In the genomic region with DNA sequence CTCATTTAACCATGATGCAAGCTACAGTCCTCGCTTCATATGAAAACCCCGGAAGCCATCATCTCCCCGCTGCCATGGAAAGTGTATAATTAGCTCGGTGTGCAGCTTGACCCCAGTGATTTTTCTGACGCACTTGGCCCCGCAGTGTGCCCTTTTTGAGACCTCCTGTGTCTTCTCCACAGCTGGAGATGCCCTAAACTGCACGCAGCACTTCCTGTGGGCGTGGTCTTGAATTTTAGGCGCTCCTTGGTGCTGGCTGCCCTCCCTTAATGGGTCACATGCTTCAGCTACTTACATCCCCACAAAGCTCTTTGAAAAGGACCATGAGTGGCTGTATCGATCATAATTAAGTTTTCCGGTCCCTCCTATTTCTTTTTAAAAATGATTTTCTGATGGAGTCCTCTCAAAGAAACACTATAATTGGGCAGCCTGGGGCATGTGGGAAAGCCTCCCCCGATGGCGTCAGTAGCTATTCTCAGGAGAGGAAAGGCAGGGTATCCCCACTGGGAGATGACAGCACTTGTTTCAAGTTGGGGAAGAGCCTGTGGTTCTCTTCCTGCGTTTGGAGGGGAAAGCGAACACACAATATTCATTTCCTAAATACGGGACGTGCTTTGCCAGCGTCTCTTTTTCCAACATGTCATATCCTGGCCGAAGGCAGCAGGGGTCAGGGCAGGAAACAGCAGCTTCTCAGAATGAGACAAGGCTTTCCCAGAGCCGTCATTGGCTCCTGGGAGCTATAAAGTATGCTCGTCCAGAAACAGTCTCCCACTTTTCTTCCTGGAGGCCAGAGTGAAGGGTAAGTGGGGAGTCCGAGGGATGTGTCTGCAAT, we compare ENCODE assay signal across 8 mouse cellular contexts. TPM values are rescaled to one million over a fixed set of nuclear protein-coding genes. Genes with fewer than 3 reads are reported as not detected.
DNase-seq lines count a peak whose midpoint lies in the region; ATAC-seq and TF ChIP-seq lines count a peak whose summit lies in the region.

Gene Apold1 (plus strand): TSS at position 488 of the 832 bp plus-strand sequence.

- TF ChIP-seq CTCF in liver, postnatal 0 days (IDR thresholded peaks at IDR 0.05; ENCODE audit: low read depth), result no peak

- H3K4me3 ChIP-seq in intestine, embryonic 16.5 days (ENCODE audit: low read length), result peak within 1 kb of the TSS; percentile 2; the same call in 1 of the 2 replicates
- H3K4me3 ChIP-seq in liver, postnatal 0 days (ENCODE audit: low read depth, low read length), result peak within 1 kb of the TSS; percentile 60; the same call in 1 of the 2 replicates
- H3K4me3 ChIP-seq in neural tube, embryonic 15.5 days (replicated peaks), result peak within 1 kb of the TSS; percentile 15; the same call in 1 of the 2 replicates

- 48% methylated on average over 22 of the region's 22 CpGs for WGBS in intestine, embryonic 16.5 days
- 44% methylated on average over 22 of the region's 22 CpGs for whole genome bisulfite sequencing in liver, postnatal 0 days (ENCODE audit: insufficient replicate concordance)
- 39% methylated on average over 22 of the region's 22 CpGs for WGBS in neural tube, embryonic 15.5 days

- H3K4me2 ChIP-seq in intestine, embryonic 16.5 days (ENCODE audit: low read depth, low read length), result no peak within 1 kb of the TSS
- H3K4me2 ChIP-seq in liver, postnatal 0 days (ENCODE audit: low read depth, low read length), result peak within 1 kb of the TSS; percentile 89
- peak within 1 kb of the TSS; percentile 91 for H3K4me2 ChIP-seq in neural tube, embryonic 15.5 days

- no peaks in the 10 kb centered on the region for H3K36me3 ChIP-seq in intestine, embryonic 16.5 days (ENCODE audit: control insufficient read depth, insufficient read depth, low read length)
- H3K36me3 ChIP-seq in liver, postnatal 0 days (replicated peaks; ENCODE audit: insufficient read depth, low read length), result no peaks in the 10 kb centered on the region
- no peaks in the 10 kb centered on the region for H3K36me3 ChIP-seq in neural tube, embryonic 15.5 days

- H3K4me1 ChIP-seq in intestine, embryonic 16.5 days (ENCODE audit: control insufficient read depth, insufficient read depth, low read length), result peaks cover 5% of the 10 kb centered on the region; the same call in 1 of the 2 replicates
- peaks cover 27% of the 10 kb centered on the region for H3K4me1 ChIP-seq in liver, postnatal 0 days (ENCODE audit: insufficient read depth)
- peaks cover 20% of the 10 kb centered on the region for H3K4me1 ChIP-seq in neural tube, embryonic 15.5 days

- no peaks in the 10 kb centered on the region for H3K9me3 ChIP-seq in intestine, embryonic 16.5 days (ENCODE audit: control insufficient read depth, low read length)
- H3K9me3 ChIP-seq in liver, postnatal 0 days (ENCODE audit: low read length), result no peaks in the 10 kb centered on the region
- no peaks in the 10 kb centered on the region for H3K9me3 ChIP-seq in neural tube, embryonic 15.5 days (replicated peaks)

- H3K9ac ChIP-seq in intestine, embryonic 16.5 days (ENCODE audit: low read depth, low read length), result no peak within 1 kb of the TSS
- no peak within 1 kb of the TSS for H3K9ac ChIP-seq in liver, postnatal 0 days (replicated peaks)
- no peak within 1 kb of the TSS for H3K9ac ChIP-seq in neural tube, embryonic 15.5 days (replicated peaks)

- no peaks in the 10 kb centered on the region for H3K27me3 ChIP-seq in intestine, embryonic 16.5 days (replicated peaks; ENCODE audit: control insufficient read depth, insufficient read depth, low read length)
- H3K27me3 ChIP-seq in liver, postnatal 0 days (ENCODE audit: insufficient read depth, low read length), result no peaks in the 10 kb centered on the region
- H3K27me3 ChIP-seq in neural tube, embryonic 15.5 days (replicated peaks), result no peaks in the 10 kb centered on the region

- no peak for ATAC-seq in intestine, embryonic 16.5 days
- no peak for ATAC-seq in liver, postnatal 0 days
- ATAC-seq in neural tube, embryonic 15.5 days (ENCODE audit: low FRiP score), result no peak

- 0 out of 2 replicates have a peak, but pooled peaks have one; percentile 66 for TF ChIP-seq EP300 in liver, postnatal 0 days (IDR thresholded peaks at IDR 0.05; ENCODE audit: low read depth)

- no peak within 1 kb of the TSS for H3K27ac ChIP-seq in intestine, embryonic 16.5 days (ENCODE audit: low read length)
- H3K27ac ChIP-seq in liver, postnatal 0 days (ENCODE audit: low read depth), result peak within 1 kb of the TSS; percentile 30; the same call in 1 of the 2 replicates
- H3K27ac ChIP-seq in neural tube, embryonic 15.5 days (replicated peaks), result no peak within 1 kb of the TSS

- DNase-seq in A20 (ENCODE audit: low read depth, low spot score), result peak; percentile 80
- DNase-seq in adrenal gland, postnatal 14 days, result peak; percentile 63
- DNase-seq in heart, adult 11 months, result peak; percentile 99
- DNase-seq in liver, postnatal 0 days, result peak; percentile 63
- DNase-seq in right cerebral cortex, adult 18-20 months, result no peak
- no peak for DNase-seq in cerebellum, postnatal 4 days (ENCODE audit: low spot score in 2 of 2)

RNA-seq across cellular contexts. Expression of gene Apold1, which starts in this region (rescaled TPM):
- total RNA-seq in adrenal gland, postnatal 14 days (2021), result 12.0 and 18.0 TPM in 2 replicates
- 2.8 and 3.5 TPM in 2 replicates for polyA plus RNA-seq in intestine, embryonic 16.5 days (2015; fragmentation: Nextera tagmentation; extraction: Ambion mirVana)
- 2.4 and 2.5 TPM in 2 replicates for polyA plus RNA-seq in liver, postnatal 0 days (2015; fragmentation: Nextera tagmentation; extraction: Ambion mirVana)
- polyA plus RNA-seq in neural tube, embryonic 15.5 days (2015; fragmentation: Nextera tagmentation; extraction: Ambion mirVana), result 4.0 and 4.1 TPM in 2 replicates

Comparison
In these comparisons a context has a peak if more than half of its experiments do, and no peak if none do; other contexts are left out.
1. DNase-seq: peak in A20 (single experiment), adrenal gland, postnatal 14 days (single experiment), heart, adult 11 months (single experiment) and liver, postnatal 0 days (single experiment); none in right cerebral cortex, adult 18-20 months (single experiment) and cerebellum, postnatal 4 days (0 of 2).
2. H3K4me3 ChIP-seq: peak in every context shown above with its lines; median percentile 60 in liver, postnatal 0 days; 15 in neural tube, embryonic 15.5 days; 2 in intestine, embryonic 16.5 days.